Mouse (Mus musculus) lung, adult 18-20 months (tissue): Measurements from ENCODE around the gene Igsf9.

ENCODE experiments used
- DNase-seq, 2 experiments: peaks; one replicate each; pipeline ENCODE4 v3.0.0; 2022; ENCODE audit warnings: mixed read lengths in 2 of 2

The Igsf9 gene

GRCm38 (mm10) chr1:172481540-172482280 lies at the start of gene Igsf9:
Gene Igsf9 (plus strand): TSS chr1:172481788.
- peak; percentile 91 to 93 for DNase-seq

- peak; percentile 27 to 45 for DNase-seq
These were observed 49.6 kb upstream of the Igsf9 start for GRCm38 (mm10) chr1:172431836-172432586.

DNA sequence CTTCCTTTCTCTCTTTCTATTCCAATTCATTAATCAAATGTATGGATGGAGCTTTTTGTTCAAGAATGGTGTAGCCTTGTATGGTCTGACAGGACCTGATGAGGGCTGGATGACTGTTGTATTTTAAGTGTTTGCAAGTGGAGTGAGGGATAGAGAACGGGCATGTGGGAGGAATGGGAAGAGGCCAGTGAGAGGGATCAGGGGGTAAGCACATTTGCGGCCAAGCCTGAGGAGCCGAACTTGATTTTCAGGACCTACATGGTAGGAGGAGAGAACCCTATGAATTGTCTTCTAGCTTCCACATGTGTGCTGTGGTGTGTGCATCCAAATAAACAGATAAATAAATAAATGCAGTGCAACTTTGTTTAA lies 49.0 kb upstream of the Igsf9 start:
- DNase-seq, result no peak

- no peak for DNase-seq
These were observed 48.4 kb upstream of the Igsf9 start for GRCm38 (mm10) chr1:172433012-172433850.

DNA sequence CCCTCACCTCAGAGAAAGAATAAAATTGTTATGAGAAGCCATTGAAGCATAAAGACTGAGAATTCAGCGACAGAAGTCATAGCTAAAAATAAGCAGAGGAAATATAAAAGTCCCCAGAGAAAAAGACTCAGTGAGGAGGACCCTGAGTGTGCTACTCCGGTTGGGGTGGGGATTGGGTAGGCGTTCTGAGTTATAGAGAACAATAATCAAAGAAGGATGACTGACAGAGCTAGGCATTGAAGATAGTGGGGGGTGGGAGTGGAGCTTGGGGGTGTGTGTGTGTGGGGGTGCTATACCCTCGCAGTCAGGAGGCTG lies 47.8 kb upstream of the Igsf9 start:
- DNase-seq, result no peak

GRCm38 (mm10) chr1:172436785-172437184 lies 44.8 kb upstream of the Igsf9 start:
- no peak for DNase-seq

DNA sequence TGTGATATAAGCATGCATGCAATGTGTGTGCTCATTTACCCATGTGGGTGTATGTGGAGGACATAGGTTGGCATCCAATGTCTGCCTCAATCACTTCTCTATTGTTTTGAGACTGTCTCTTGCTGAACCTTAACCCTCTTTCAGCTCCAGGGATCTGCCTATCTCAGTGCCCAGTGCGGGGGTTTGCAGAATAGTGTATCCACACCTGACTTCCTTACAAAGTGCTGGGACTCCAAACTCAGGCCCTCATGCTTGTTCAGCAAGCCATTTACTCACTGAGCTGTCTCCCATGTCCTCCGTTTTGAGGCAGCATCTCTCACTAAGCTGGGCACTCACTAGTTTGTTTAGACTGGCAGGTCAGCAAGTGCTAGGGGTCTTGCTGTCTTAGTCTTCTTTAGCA lies 43.0 kb upstream of the Igsf9 start:
- DNase-seq, result no peak

DNA sequence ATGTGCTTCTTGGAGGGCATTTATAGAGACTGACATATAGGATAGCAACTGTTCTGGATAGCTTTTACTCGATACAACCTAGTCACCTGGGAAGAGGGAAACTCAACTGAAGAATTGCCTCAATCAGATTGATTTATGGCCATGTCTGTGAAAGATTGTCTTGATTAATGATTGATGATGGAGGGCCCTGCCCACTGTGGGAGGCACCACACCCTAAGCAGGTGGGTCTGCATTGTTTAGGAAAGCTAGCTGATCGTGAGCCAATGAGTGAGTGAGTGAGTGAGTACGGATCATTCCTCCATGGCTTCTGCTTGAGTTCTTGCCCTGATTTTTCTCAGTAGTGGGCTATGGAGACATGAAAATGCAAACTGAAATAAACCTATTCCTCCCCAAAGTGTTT lies 41.1 kb upstream of the Igsf9 start:
- no peak for DNase-seq

- DNase-seq, result no peak
These were observed 39.6 kb upstream of the Igsf9 start for GRCm38 (mm10) chr1:172441935-172442445.

GRCm38 (mm10) chr1:172450226-172450625 lies 31.4 kb upstream of the Igsf9 start:
- no peak for DNase-seq

DNA sequence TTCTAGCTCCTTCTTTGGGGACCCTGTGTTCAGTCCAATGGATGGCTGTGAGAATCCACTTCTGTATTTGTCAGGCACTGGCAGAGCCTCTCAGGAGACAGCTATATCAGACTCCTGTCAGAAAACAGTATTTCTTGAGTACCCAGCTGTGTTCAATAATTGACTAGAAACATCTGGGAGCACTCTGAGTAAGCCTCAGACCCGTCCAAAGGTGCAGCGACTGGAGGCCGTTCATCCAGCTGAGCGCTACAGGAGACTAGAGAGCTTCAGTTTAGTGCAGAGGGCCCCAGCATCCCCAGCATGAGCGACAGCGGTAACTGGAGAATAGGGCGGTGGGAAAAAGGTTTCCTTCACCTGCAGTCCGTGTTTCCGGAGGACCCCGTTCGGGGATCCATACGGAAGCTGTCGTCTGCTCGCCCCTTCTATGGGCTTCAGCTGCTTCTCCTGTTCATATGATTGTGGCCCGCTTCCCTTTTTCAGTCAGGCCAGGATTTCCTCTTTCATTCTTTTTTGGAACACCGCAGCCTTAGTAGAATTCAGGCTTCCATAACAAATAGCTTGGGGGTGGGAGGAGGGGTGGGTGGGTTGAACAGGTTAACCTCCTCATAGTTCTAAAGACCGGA lies 30.6 kb upstream of the Igsf9 start:
- no peak for DNase-seq

GRCm38 (mm10) chr1:172452911-172453310 lies 28.7 kb upstream of the Igsf9 start:
- DNase-seq, result no peak

- DNase-seq, result no peak
These were observed 27.8 kb upstream of the Igsf9 start for GRCm38 (mm10) chr1:172453810-172454209.

- no peak for DNase-seq
These were observed 26.2 kb upstream of the Igsf9 start for GRCm38 (mm10) chr1:172455416-172455815.

GRCm38 (mm10) chr1:172456001-172456677 lies 25.4 kb upstream of the Igsf9 start:
- peak; percentile 40 to 42 for DNase-seq

GRCm38 (mm10) chr1:172457196-172457595 lies 24.4 kb upstream of the Igsf9 start:
- no peak for DNase-seq

DNA sequence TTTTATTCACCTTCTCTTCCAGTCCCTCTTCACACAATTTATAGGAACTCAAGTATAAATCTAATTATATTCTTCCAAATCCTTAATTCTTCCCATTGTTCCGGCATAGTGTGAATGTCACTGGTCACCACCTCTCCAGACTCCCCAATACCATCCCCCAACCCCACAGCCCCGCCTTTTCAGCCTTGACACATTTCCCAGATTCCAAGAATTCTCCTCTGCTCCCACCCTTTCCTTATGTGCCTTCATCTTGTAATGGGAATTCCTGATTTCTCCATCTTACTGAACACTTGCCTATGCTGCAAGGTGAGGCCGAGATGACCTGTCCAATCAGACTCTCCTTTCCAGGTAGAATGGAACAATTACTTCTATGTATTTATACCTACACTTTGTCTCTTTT lies 23.5 kb upstream of the Igsf9 start:
- DNase-seq, result no peak

- DNase-seq, result no peak
These were observed 20.0 kb upstream of the Igsf9 start for GRCm38 (mm10) chr1:172461602-172462001.

GRCm38 (mm10) chr1:172462534-172462933 lies 19.1 kb upstream of the Igsf9 start:
- no peak for DNase-seq

DNA sequence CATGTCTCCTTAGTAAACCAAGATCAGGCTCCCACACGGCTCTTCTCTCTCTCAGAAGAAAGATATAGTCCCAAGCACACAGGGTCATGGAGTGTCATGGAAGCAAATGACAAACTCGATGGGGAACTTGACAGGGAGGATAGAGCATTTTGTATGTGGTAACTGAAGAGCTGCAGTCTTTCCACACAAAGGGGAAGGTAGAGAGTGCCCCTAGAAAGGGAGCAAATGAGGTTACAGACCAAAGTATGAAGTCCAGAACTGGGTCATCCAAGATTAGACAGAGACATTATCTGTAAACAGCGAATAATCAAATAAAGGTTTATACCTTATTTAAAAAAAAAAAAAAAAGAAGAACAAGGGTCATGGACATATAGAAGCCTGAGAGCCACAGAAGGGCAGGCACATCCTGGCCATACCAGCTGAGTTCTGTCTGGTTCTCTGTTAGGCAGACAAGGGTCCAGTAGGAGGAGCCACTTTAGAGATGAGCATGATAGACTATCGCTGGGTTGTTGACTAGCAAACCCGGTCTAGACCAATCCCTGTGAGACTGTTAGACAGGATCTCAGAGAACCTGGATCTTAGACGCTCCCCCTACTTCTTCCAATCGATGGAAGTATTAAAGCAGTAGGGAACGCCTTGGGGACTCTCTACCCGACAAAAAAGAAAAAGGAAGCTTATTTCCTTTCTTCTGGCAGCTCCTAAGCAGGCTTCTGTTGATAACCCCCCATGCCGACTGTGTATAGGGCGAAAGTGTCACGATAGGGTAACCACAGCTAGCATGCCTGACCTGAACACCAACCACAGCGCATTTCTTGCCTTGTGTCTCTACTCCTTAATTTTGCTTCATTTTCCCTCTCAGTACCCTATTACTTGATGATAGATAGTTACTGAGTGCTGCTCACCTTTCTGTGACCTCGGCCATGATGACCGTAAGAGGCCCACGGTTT lies 17.9 kb upstream of the Igsf9 start:
- no peak for DNase-seq

GRCm38 (mm10) chr1:172468301-172468877 lies 13.2 kb upstream of the Igsf9 start:
- DNase-seq, result no peak
